Mouse (Mus musculus): Measurements from ENCODE around the gene Syf2. TPM values are rescaled to one million over a fixed set of nuclear protein-coding genes. Genes with fewer than 3 reads are reported as not detected.

The Syf2 gene
- polyA plus RNA-seq, 1 experiment, result 165 TPM

- peaks cover 8% of the 10 kb centered on the region for H3K4me1 ChIP-seq (ENCODE audit: control insufficient read depth, insufficient read depth, low read length)
- no peak overlapping the region for H3K4me3 ChIP-seq (replicated peaks; ENCODE audit: control insufficient read depth, low read depth, low read length)
- H3K27ac ChIP-seq (ENCODE audit: control insufficient read depth, insufficient read depth, low read depth, low read length, poor library complexity), result peak overlapping the region; percentile 82; the same call in 1 of the 2 replicates
- no peak for TF ChIP-seq CTCF (IDR thresholded peaks at IDR 0.05; ENCODE audit: control insufficient read depth, insufficient read depth, low read length)
- TF ChIP-seq POLR2A (IDR thresholded peaks at IDR 0.05; ENCODE audit: borderline replicate concordance, control insufficient read depth, low read depth, low read length), result no peak
- WGBS, result 71% methylated on average over 6 of the region's 6 CpGs
Measured at GRCm38 (mm10) chr4:134920631-134921030, 10.1 kb upstream of the Syf2 start.

GRCm38 (mm10) chr4:134921703-134922102, 9.0 kb upstream of the Syf2 start:
- H3K4me1 ChIP-seq (ENCODE audit: control insufficient read depth, insufficient read depth, low read length), result peaks cover 8% of the 10 kb centered on the region
- H3K27ac ChIP-seq (ENCODE audit: control insufficient read depth, insufficient read depth, low read depth, low read length, poor library complexity), result peak overlapping the region; percentile 13; the same call in 1 of the 2 replicates
- TF ChIP-seq POLR2A (IDR thresholded peaks at IDR 0.05; ENCODE audit: borderline replicate concordance, control insufficient read depth, low read depth, low read length) (no peak), CTCF (IDR thresholded peaks at IDR 0.05; ENCODE audit: control insufficient read depth, insufficient read depth, low read length) (no peak)
- 92% methylated on average over 4 of the region's 4 CpGs for WGBS
- no peak overlapping the region for H3K4me3 ChIP-seq (replicated peaks; ENCODE audit: control insufficient read depth, low read depth, low read length)

GRCm38 (mm10) chr4:134922111-134922924, 8.4 kb upstream of the Syf2 start:
- TF ChIP-seq POLR2A (IDR thresholded peaks at IDR 0.05; ENCODE audit: borderline replicate concordance, control insufficient read depth, low read depth, low read length) (no peak), CTCF (IDR thresholded peaks at IDR 0.05; ENCODE audit: control insufficient read depth, insufficient read depth, low read length) (no peak)
- Histone ChIP-seq H3K27ac (ENCODE audit: control insufficient read depth, insufficient read depth, low read depth, low read length, poor library complexity) (peak overlapping the region; percentile 84), H3K4me3 (replicated peaks; ENCODE audit: control insufficient read depth, low read depth, low read length) (peak overlapping the region; percentile 41), H3K4me1 (ENCODE audit: control insufficient read depth, insufficient read depth, low read length) (peaks cover 6% of the 10 kb centered on the region)
- 40% methylated on average over 10 of the region's 10 CpGs for WGBS

DNA sequence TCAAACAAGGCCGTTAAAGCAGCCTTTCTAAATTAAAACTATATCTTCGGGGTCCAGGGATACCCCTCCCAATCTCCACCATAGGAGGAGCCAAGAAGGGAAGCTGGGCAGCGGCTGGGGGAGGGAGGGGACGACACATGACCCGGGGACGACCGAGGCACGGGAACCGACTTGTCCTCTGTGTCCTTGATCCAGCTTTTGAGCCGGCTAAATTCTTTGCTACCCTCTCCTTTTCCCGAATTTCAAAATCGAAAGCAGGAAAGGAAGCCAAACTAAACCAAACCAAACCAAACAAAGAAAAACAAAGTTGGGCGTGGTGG, 7.8 kb upstream of the Syf2 start:
- WGBS, result under 1% methylated on average over 13 of the region's 13 CpGs
- Histone ChIP-seq H3K27ac (ENCODE audit: control insufficient read depth, insufficient read depth, low read depth, low read length, poor library complexity) (peak overlapping the region; percentile 84), H3K4me1 (ENCODE audit: control insufficient read depth, insufficient read depth, low read length) (peaks cover 5% of the 10 kb centered on the region), H3K4me3 (replicated peaks; ENCODE audit: control insufficient read depth, low read depth, low read length) (peak overlapping the region; percentile 81)
- TF ChIP-seq POLR2A (IDR thresholded peaks at IDR 0.05; ENCODE audit: borderline replicate concordance, control insufficient read depth, low read depth, low read length) (peak; percentile 69), CTCF (IDR thresholded peaks at IDR 0.05; ENCODE audit: control insufficient read depth, insufficient read depth, low read length) (no peak)

DNA sequence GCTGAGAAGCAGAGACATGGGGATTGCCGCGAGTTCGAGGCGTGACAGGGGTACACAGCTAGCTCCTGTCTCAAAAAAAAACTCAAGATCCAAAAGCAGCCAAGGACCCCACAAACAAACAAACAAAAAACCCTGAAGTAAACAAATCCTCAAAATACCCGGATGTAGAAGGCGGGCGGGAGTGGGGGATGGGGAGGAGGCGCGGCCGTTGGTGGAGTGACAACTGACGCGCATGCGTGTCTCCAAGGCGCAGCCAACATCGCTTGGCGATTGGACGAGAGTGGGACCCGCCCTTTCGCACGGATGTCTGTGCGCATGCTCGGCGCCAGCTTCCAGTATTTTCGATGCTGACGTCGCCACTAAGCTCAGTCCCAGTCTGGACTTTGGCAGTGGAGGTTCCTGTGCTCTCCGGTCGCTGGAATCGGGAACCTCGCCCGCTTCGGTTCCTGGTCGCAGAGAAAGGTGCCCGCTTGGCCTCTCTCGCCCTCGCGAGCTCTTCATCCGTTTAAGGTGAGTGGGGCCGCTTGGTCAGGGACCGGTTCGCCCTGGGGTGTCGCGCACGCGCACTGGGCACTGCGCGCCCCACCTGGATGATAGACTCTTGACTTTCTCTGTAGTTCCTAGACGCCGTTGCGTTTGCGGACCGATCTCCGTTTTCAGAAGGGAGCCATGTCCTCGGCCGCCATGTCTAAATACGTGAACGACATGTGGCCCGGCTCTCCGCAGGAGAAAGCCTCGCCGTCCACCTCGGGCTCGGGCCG, 7.3 kb upstream of the Syf2 start, which contains the start of gene Rsrp1:
Rsrp1 (plus strand) TSS at position 335 of the 761 bp plus-strand sequence.
- TF ChIP-seq CTCF (IDR thresholded peaks at IDR 0.05; ENCODE audit: control insufficient read depth, insufficient read depth, low read length) (no peak; the same call in 1 of the 2 replicates), POLR2A (IDR thresholded peaks at IDR 0.05; ENCODE audit: borderline replicate concordance, control insufficient read depth, low read depth, low read length) (peak; percentile 100)
- H3K4me1 ChIP-seq (ENCODE audit: control insufficient read depth, insufficient read depth, low read length), result peaks cover 4% of the 10 kb centered on the region
- under 1% methylated on average over 64 of the region's 64 CpGs for WGBS
- H3K4me3 ChIP-seq (replicated peaks; ENCODE audit: control insufficient read depth, low read depth, low read length), result peak within 1 kb of the TSS; percentile 97
- peak within 1 kb of the TSS; percentile 97 for H3K27ac ChIP-seq (ENCODE audit: control insufficient read depth, insufficient read depth, low read depth, low read length, poor library complexity)

- Histone ChIP-seq H3K4me1 (ENCODE audit: control insufficient read depth, insufficient read depth, low read length) (peaks cover 4% of the 10 kb centered on the region), H3K4me3 (replicated peaks; ENCODE audit: control insufficient read depth, low read depth, low read length) (peak overlapping the region; percentile 97), H3K27ac (ENCODE audit: control insufficient read depth, insufficient read depth, low read depth, low read length, poor library complexity) (peak overlapping the region; percentile 97)
- 0 out of 2 replicates have a peak, but pooled peaks have one; percentile 8 for TF ChIP-seq POLR2A (IDR thresholded peaks at IDR 0.05; ENCODE audit: borderline replicate concordance, control insufficient read depth, low read depth, low read length)
- peak; percentile 6; the same call in 1 of the 2 replicates for TF ChIP-seq CTCF (IDR thresholded peaks at IDR 0.05; ENCODE audit: control insufficient read depth, insufficient read depth, low read length)
- WGBS, result under 1% methylated on average over 75 of the region's 75 CpGs
Measured at GRCm38 (mm10) chr4:134924019-134924741, 6.5 kb upstream of the Syf2 start.

- TF ChIP-seq CTCF (IDR thresholded peaks at IDR 0.05; ENCODE audit: control insufficient read depth, insufficient read depth, low read length) (no peak), POLR2A (IDR thresholded peaks at IDR 0.05; ENCODE audit: borderline replicate concordance, control insufficient read depth, low read depth, low read length) (no peak)
- Histone ChIP-seq H3K4me1 (ENCODE audit: control insufficient read depth, insufficient read depth, low read length) (peaks cover 5% of the 10 kb centered on the region), H3K4me3 (replicated peaks; ENCODE audit: control insufficient read depth, low read depth, low read length) (peak overlapping the region; percentile 68), H3K27ac (ENCODE audit: control insufficient read depth, insufficient read depth, low read depth, low read length, poor library complexity) (no peak overlapping the region)
- WGBS, result 12% methylated on average over 8 of the region's 8 CpGs
Measured at GRCm38 (mm10) chr4:134925206-134925605, 5.5 kb upstream of the Syf2 start.

Data from bone marrow, adult 2 months (tissue).